Mouse (Mus musculus): ENCODE measurements at regions not wholly inside any gene's neighbourhood (a gene's known extent, or its start where the extent isn't known, plus 50 kb on each side); places are given as distances from the start of the nearest gene placed in this dataset.

GRCm38 (mm10) chr19:54605346-54605745 lies 521.7 kb downstream of the Gpam start:
- H3K9me3 ChIP-seq (replicated peaks; ENCODE audit: insufficient read depth, low read length), result no peaks in the 10 kb centered on the region
- no peak overlapping the region for H3K27ac ChIP-seq (ENCODE audit: control insufficient read depth, low read depth, low read length)
- no peaks in the 10 kb centered on the region for H3K79me2 ChIP-seq (ENCODE audit: control insufficient read depth, insufficient read depth, low read length, poor library complexity)
- no peak overlapping the region for H3K4me3 ChIP-seq (ENCODE audit: control insufficient read depth in 1 of 2, insufficient read depth in 1 of 2, low read depth in 2 of 2, low read length in 2 of 2)
- no peak for DNase-seq (ENCODE audit: low read depth, low spot score)
- H3K4me1 ChIP-seq (ENCODE audit: control insufficient read depth in 1 of 2, insufficient read depth in 2 of 2, low read length in 2 of 2), result no peaks in the 10 kb centered on the region
- no peak overlapping the region for H3K9ac ChIP-seq (ENCODE audit: control insufficient read depth, low read depth, low read length, poor library complexity, severe bottlenecking)
- H3K36me3 ChIP-seq (ENCODE audit: control insufficient read depth in 1 of 2, insufficient read depth in 2 of 2, low read length in 2 of 2), result no peaks in the 10 kb centered on the region
- TF ChIP-seq GABPA (IDR thresholded peaks at IDR 0.05; ENCODE audit: low read depth, low read length) (no peak), SIN3A (IDR thresholded peaks at IDR 0.05; ENCODE audit: low read length) (no peak), POLR2AphosphoS2 (IDR thresholded peaks at IDR 0.05; ENCODE audit: low read length) (no peak), NRF1 (IDR thresholded peaks at IDR 0.05; ENCODE audit: insufficient read depth, low read depth, low read length, poor library complexity, severe bottlenecking) (no peak), RCOR1 (IDR thresholded peaks at IDR 0.05; ENCODE audit: low read depth, low read length) (no peak), CTCF (IDR thresholded peaks at IDR 0.05 in 2 of 3, conservative IDR thresholded peaks at IDR 0.05 in 1 of 3; ENCODE audit: control insufficient read depth in 1 of 3, insufficient read depth in 1 of 3, low read depth in 2 of 3, low read length in 3 of 3, poor library complexity in 1 of 3, severe bottlenecking in 1 of 3) (no peak), ZKSCAN1 (IDR thresholded peaks at IDR 0.05; ENCODE audit: low read depth, low read length) (no peak), POLR2AphosphoS5 (IDR thresholded peaks at IDR 0.05; ENCODE audit: borderline replicate concordance, low read depth, low read length) (no peak), ZMIZ1 (IDR thresholded peaks at IDR 0.05; ENCODE audit: low read depth, low read length) (no peak), ELF1 (IDR thresholded peaks at IDR 0.05; ENCODE audit: low read depth, low read length) (no peak), MEF2A (IDR thresholded peaks at IDR 0.05; ENCODE audit: extremely low read depth, insufficient replicate concordance, low read depth, low read length, poor library complexity, severe bottlenecking) (no peak), USF1 (IDR thresholded peaks at IDR 0.05; ENCODE audit: low read depth, low read length) (no peak), ZNF384 (IDR thresholded peaks at IDR 0.05; ENCODE audit: low read depth, low read length) (no peak), USF2 (IDR thresholded peaks at IDR 0.05; ENCODE audit: borderline replicate concordance in 1 of 2, insufficient read depth in 1 of 2, low read depth in 1 of 2, low read length in 2 of 2) (no peak), BHLHE40 (IDR thresholded peaks at IDR 0.05; ENCODE audit: borderline replicate concordance, low read depth, low read length) (no peak), MAX (IDR thresholded peaks at IDR 0.05; ENCODE audit: low read length) (no peak), MAFK (IDR thresholded peaks at IDR 0.05; ENCODE audit: borderline replicate concordance, low read depth, low read length) (no peak)
- H3K27me3 ChIP-seq (ENCODE audit: control insufficient read depth in 1 of 2, insufficient read depth in 2 of 2, low read length in 2 of 2), result no peaks in the 10 kb centered on the region

- Histone ChIP-seq H3K9ac (ENCODE audit: control insufficient read depth, low read depth, low read length, poor library complexity, severe bottlenecking) (no peak overlapping the region), H3K4me3 (ENCODE audit: control insufficient read depth in 1 of 2, insufficient read depth in 1 of 2, low read depth in 2 of 2, low read length in 2 of 2) (no peak overlapping the region), H3K36me3 (ENCODE audit: control insufficient read depth in 1 of 2, insufficient read depth in 2 of 2, low read length in 2 of 2) (no peaks in the 10 kb centered on the region), H3K27ac (ENCODE audit: control insufficient read depth, low read depth, low read length) (no peak overlapping the region), H3K79me2 (ENCODE audit: control insufficient read depth, insufficient read depth, low read length, poor library complexity) (no peaks in the 10 kb centered on the region), H3K9me3 (replicated peaks; ENCODE audit: insufficient read depth, low read length) (no peaks in the 10 kb centered on the region), H3K4me1 (ENCODE audit: control insufficient read depth in 1 of 2, insufficient read depth in 2 of 2, low read length in 2 of 2) (no peaks in the 10 kb centered on the region), H3K27me3 (ENCODE audit: control insufficient read depth in 1 of 2, insufficient read depth in 2 of 2, low read length in 2 of 2) (no peaks in the 10 kb centered on the region; a peak in 1 of 4 replicates)
- no peak for DNase-seq (ENCODE audit: low read depth, low spot score)
- TF ChIP-seq JUND (IDR thresholded peaks at IDR 0.05; ENCODE audit: low read depth, low read length) (no peak), NRF1 (IDR thresholded peaks at IDR 0.05; ENCODE audit: insufficient read depth, low read depth, low read length, poor library complexity, severe bottlenecking) (no peak), SMC3 (IDR thresholded peaks at IDR 0.05; ENCODE audit: low read depth, low read length) (no peak), USF2 (IDR thresholded peaks at IDR 0.05; ENCODE audit: borderline replicate concordance in 1 of 2, insufficient read depth in 1 of 2, low read depth in 1 of 2, low read length in 2 of 2) (no peak), GATA1 (IDR thresholded peaks at IDR 0.05; ENCODE audit: low read depth, low read length) (no peak), RCOR1 (IDR thresholded peaks at IDR 0.05; ENCODE audit: low read depth, low read length) (no peak), SIN3A (IDR thresholded peaks at IDR 0.05; ENCODE audit: low read length) (no peak), MEF2A (IDR thresholded peaks at IDR 0.05; ENCODE audit: extremely low read depth, insufficient replicate concordance, low read depth, low read length, poor library complexity, severe bottlenecking) (no peak), MYB (IDR thresholded peaks at IDR 0.05; ENCODE audit: low read depth, low read length) (no peak), USF1 (IDR thresholded peaks at IDR 0.05; ENCODE audit: low read depth, low read length) (no peak), CHD1 (IDR thresholded peaks at IDR 0.05; ENCODE audit: low read depth, low read length) (no peak)
These were observed 510.1 kb downstream of the Gpam start for GRCm38 (mm10) chr19:54616924-54617323.

All from MEL (cell line).